Mouse (Mus musculus): Measurements from ENCODE around the gene Col6a6.

GRCm38 (mm10) chr9:105758173-105758765 lies 69.7 kb downstream of the Col6a6 start:
- TF ChIP-seq CTCF (IDR thresholded peaks at IDR 0.05; ENCODE audit: extremely low read depth, insufficient read depth, insufficient read length, insufficient replicate concordance): no peak
- TF ChIP-seq POLR2A (IDR thresholded peaks at IDR 0.05; ENCODE audit: low read depth, low read length): no peak
